Mouse (Mus musculus) cerebellum, adult 2 months (tissue): Measurements from ENCODE around the gene Socs3.

ENCODE experiments used
- CTCF ChIP-seq: fragments of 200-500 bp; IDR thresholded peaks from 2 replicates; pipeline ENCODE4 v1.5.1; 2011; ENCODE audit warnings: low read depth, mild to moderate bottlenecking, control low read depth, low read length, moderate library complexity, borderline replicate concordance; ENCODE audit not compliant: insufficient read depth
- POLR2A ChIP-seq: fragments of 200-500 bp; IDR thresholded peaks from 2 replicates; pipeline ENCODE4 v1.6.1; 2011; ENCODE audit warnings: low read length, control low read depth, borderline replicate concordance; ENCODE audit not compliant: insufficient read depth

DNA sequence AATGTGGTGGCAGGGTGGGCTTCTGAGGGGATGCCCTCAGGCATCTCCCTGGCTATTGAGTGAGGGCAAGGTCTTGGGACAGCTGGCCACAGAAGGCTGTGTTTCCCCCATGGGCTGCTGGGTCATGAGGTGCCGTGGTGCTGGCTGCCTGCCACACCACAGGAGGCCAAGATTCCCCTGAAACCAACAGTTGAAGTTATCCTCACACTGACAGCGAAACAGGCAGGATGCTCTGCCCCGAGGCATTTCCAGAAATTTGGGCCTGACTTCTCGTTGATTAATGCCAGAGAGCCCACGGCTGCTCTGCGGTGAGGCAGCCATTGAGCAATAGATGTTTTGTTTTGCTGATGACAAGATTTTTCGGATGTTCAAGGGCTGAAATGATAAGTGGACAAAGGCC is 9.5 kb upstream of the Socs3 start:
- TF ChIP-seq CTCF (no peak), POLR2A (no peak)
